Mouse (Mus musculus) kidney, embryonic 16.5 days (tissue): ENCODE measurements around the gene Tceal8. TPM values are rescaled to one million over a fixed set of nuclear protein-coding genes. Genes with fewer than 3 reads are reported as not detected.
A peak's percentile ranks its signal among the peaks of the same experiment; 100 is the strongest.
"Not testable (repeated sequence)": the region's sequence is repeated elsewhere in the genome, so short reads cannot be mapped to it uniquely, and the experiment has no call there.

Source experiments
- ATAC-seq: fragments of 200-750 bp; cut with Nextera tagmentation; 2 replicates; pipeline ENCODE4 v1.8.0; 2017; ENCODE audit warnings: moderate TSS enrichment; ENCODE audit not compliant: low FRiP score, low TSS enrichment
- H3K27ac ChIP-seq: fragments of 300-500 bp; sonication (generic); 2 replicates; pipeline ENCODE4 v1.5.1; 2014; ENCODE audit warnings: low read length
- H3K27me3 ChIP-seq: fragments of 300-500 bp; sonication (generic); 2 replicates; pipeline ENCODE4 v1.6.1; 2014; ENCODE audit warnings: low read length, control low read depth, mixed read lengths; ENCODE audit not compliant: insufficient read depth
- H3K36me3 ChIP-seq: fragments of 300-500 bp; sonication (generic); 2 replicates; pipeline ENCODE4 v1.6.1; 2014; ENCODE audit warnings: low read length, control low read depth, mixed read lengths; ENCODE audit not compliant: insufficient read depth
- H3K4me1 ChIP-seq: fragments of 300-500 bp; sonication (generic); 2 replicates; pipeline ENCODE4 v1.6.1; 2014; ENCODE audit warnings: low read length, control low read depth, mixed read lengths; ENCODE audit not compliant: insufficient read depth
- H3K4me2 ChIP-seq: fragments of 300-500 bp; sonication (generic); replicated peaks from 2 replicates; pipeline ENCODE4 v1.6.1; 2014; ENCODE audit warnings: low read depth, low read length
- H3K4me3 ChIP-seq: fragments of 300-500 bp; sonication (generic); 2 replicates; pipeline ENCODE4 v1.5.1; 2014; ENCODE audit warnings: mild to moderate bottlenecking, low read length
- H3K9ac ChIP-seq: fragments of 300-500 bp; sonication (generic); replicated peaks from 2 replicates; pipeline ENCODE4 v1.6.1; 2014; ENCODE audit warnings: low read length
- H3K9me3 ChIP-seq: fragments of 300-500 bp; sonication (generic); 2 replicates; pipeline ENCODE4 v1.6.1; 2016; ENCODE audit warnings: low read length, control low read depth
- WGBS: fragments of 180-500 bp; shearing (Covaris S2); extraction: QIAGEN DNeasy Blood & Tissue Kit; methylation state at CpG from one replicate; pipeline ENCODE4 v1.1.7; 2014; 5-methylcytosine and 5-hydroxymethylcytosine counted together
- polyA plus RNA-seq: library from polyadenylated mRNA; unstranded; fragments of >200 nt; fragmentation: Nextera tagmentation; extraction: Ambion mirVana; gene quantifications from 2 replicates; pipeline ENCODE4 v1.2.1, GENCODE M21; 2015

Gene Tceal8
- 159 and 170 TPM in 2 replicates for polyA plus RNA-seq

- H3K9ac ChIP-seq = peak within 1 kb of the TSS; percentile 81
- peaks cover 7% of the 10 kb centered on the region; the same call in 1 of the 2 replicates for H3K36me3 ChIP-seq
- H3K4me2 ChIP-seq = peak within 1 kb of the TSS; percentile 52
- ATAC-seq = peak; percentile 97
- peak within 1 kb of the TSS; percentile 67 for H3K4me3 ChIP-seq
- H3K27me3 ChIP-seq = peaks cover 3% of the 10 kb centered on the region; the same call in 1 of the 2 replicates
- no peaks in the 10 kb centered on the region for H3K9me3 ChIP-seq
- H3K4me1 ChIP-seq = 0 out of 2 replicates have a peak, but pooled peaks cover 3% of the 10 kb centered on the region
- 20% methylated on average over 10 of the region's 10 CpGs for WGBS
- H3K27ac ChIP-seq = peak within 1 kb of the TSS; percentile 82
Observed at GRCm38 (mm10) chrX:136172118-136172551, at the start of gene Tceal8. TSS of gene Tceal8 (minus strand) at chrX:136172342.

GRCm38 (mm10) chrX:136216303-136216702 is 44.2 kb upstream of the Tceal8 start:
- H3K4me2 ChIP-seq = no peak overlapping the region
- no peaks in the 10 kb centered on the region for H3K9me3 ChIP-seq
- H3K36me3 ChIP-seq = no peaks in the 10 kb centered on the region
- no peak overlapping the region for H3K4me3 ChIP-seq
- no peak for ATAC-seq
- H3K4me1 ChIP-seq = no peaks in the 10 kb centered on the region
- no peak overlapping the region for H3K27ac ChIP-seq
- 52% methylated on average over 1 of the region's 1 CpGs for WGBS
- no peak overlapping the region for H3K9ac ChIP-seq
- H3K27me3 ChIP-seq = peaks cover 7% of the 10 kb centered on the region; the same call in 1 of the 2 replicates

GRCm38 (mm10) chrX:136214729-136215677 is 42.9 kb upstream of the Tceal8 start, which contains the start of the genes Tceal7 and Bex1:
TSS of gene Tceal7 (plus strand) at chrX:136214779.
TSS of gene Bex1 (minus strand) at chrX:136215513.
- 42% methylated on average over 9 of the region's 67 CpGs for WGBS
- not testable (repeated sequence) for H3K36me3 ChIP-seq, H3K9ac ChIP-seq, H3K4me1 ChIP-seq, H3K9me3 ChIP-seq, H3K27me3 ChIP-seq, H3K27ac ChIP-seq
- Histone ChIP-seq H3K4me2 (peak within 1 kb of the TSS; percentile 44), H3K4me3 (peak within 1 kb of the TSS; percentile 40)
- peak; percentile 93 for ATAC-seq

- H3K4me2 ChIP-seq = no peak overlapping the region
- no peak for ATAC-seq
- H3K9me3 ChIP-seq = no peaks in the 10 kb centered on the region
- 0 out of 2 replicates have a peak, but pooled peaks cover 4% of the 10 kb centered on the region for H3K27me3 ChIP-seq
- H3K27ac ChIP-seq = no peak overlapping the region
- H3K36me3 ChIP-seq = no peaks in the 10 kb centered on the region
- no peak overlapping the region for H3K4me3 ChIP-seq
- WGBS = 69% methylated on average over 2 of the region's 2 CpGs
- no peak overlapping the region for H3K9ac ChIP-seq
- H3K4me1 ChIP-seq = no peaks in the 10 kb centered on the region
Observed at GRCm38 (mm10) chrX:136213396-136213795, 41.3 kb upstream of the Tceal8 start.

- WGBS = 78% methylated on average over 6 of the region's 6 CpGs
- Histone ChIP-seq H3K4me1 (no peaks in the 10 kb centered on the region), H3K9ac (no peak overlapping the region), H3K9me3 (no peaks in the 10 kb centered on the region), H3K36me3 (no peaks in the 10 kb centered on the region), H3K4me2 (no peak overlapping the region), H3K27me3 (peaks cover 9% of the 10 kb centered on the region), H3K27ac (no peak overlapping the region), H3K4me3 (no peak overlapping the region)
- no peak for ATAC-seq
Observed at GRCm38 (mm10) chrX:136204406-136204805, 32.3 kb upstream of the Tceal8 start.

DNA sequence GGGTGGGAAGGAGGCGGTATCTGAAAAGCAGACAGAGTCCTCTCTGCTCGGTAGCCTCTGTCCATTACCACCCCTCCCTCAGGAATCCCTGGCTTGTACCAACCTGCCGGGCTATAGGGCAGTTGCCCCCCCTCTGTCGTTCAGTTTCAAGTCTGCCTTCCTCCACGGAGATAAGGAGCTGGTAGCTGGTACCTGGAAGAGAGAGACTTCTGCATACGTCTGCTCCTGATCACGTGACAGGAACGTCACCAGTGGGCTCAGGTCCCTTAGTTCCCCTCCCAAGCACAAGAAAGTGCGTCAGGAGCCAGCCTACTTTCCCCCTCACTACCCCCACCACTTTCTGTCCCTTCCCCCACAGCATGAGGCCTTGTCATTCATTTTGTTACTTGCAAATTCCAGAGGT is 31.5 kb upstream of the Tceal8 start, which contains the start of gene Tceal5:
Gene Tceal5, minus strand, starts transcription at position 213 of the 403 bp plus-strand sequence.
- Histone ChIP-seq H3K4me2 (peak within 1 kb of the TSS; percentile 56), H3K4me1 (no peaks in the 10 kb centered on the region), H3K9ac (0 out of 2 replicates have a peak within 1 kb of the TSS, but pooled peaks have one; percentile 38)

GRCm38 (mm10) chrX:136203257-136203656 is 31.1 kb upstream of the Tceal8 start:
- no peak for ATAC-seq
- Histone ChIP-seq H3K9me3 (no peaks in the 10 kb centered on the region), H3K4me3 (peak overlapping the region; percentile 42), H3K27me3 (peaks cover 9% of the 10 kb centered on the region), H3K4me2 (peak overlapping the region; percentile 56), H3K36me3 (no peaks in the 10 kb centered on the region), H3K27ac (no peak overlapping the region), H3K9ac (0 out of 2 replicates have a peak overlapping the region, but pooled peaks have one; percentile 38), H3K4me1 (no peaks in the 10 kb centered on the region)
- WGBS = 35% methylated on average over 7 of the region's 7 CpGs

More for the DNA sequence above, 31.5 kb upstream of the Tceal8 start, which contains the start of gene Tceal5:
- no peaks in the 10 kb centered on the region for H3K36me3 ChIP-seq
- peak; percentile 54; the same call in 1 of the 2 replicates for ATAC-seq
- peaks cover 9% of the 10 kb centered on the region for H3K27me3 ChIP-seq
- no peaks in the 10 kb centered on the region for H3K9me3 ChIP-seq
- no peak within 1 kb of the TSS for H3K27ac ChIP-seq
- 31% methylated on average over 9 of the region's 9 CpGs for WGBS
- H3K4me3 ChIP-seq = peak within 1 kb of the TSS; percentile 42

DNA sequence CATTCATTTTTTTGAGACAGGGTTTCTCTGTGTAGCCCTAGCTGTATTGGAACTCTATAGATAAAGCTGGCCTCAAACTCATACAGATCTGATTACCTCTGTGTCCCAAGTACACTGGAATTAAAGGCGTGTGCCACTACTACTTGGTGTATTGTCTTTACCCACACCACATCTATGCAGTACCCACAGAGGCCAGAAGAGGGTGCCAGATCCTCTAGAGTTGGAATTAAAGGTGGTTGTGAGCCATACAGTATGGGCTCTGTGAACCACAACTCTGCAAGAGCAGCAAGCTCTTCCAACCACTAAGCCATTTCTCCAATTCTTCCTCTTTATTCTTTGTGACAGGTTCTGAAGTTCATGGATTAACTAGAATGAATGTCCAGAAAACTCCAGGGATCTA is 24.7 kb upstream of the Tceal8 start:
- H3K4me1 ChIP-seq = no peaks in the 10 kb centered on the region
- H3K27me3 ChIP-seq = peaks cover 7% of the 10 kb centered on the region; the same call in 1 of the 2 replicates
- 50% methylated on average over 1 of the region's 1 CpGs for WGBS

DNA sequence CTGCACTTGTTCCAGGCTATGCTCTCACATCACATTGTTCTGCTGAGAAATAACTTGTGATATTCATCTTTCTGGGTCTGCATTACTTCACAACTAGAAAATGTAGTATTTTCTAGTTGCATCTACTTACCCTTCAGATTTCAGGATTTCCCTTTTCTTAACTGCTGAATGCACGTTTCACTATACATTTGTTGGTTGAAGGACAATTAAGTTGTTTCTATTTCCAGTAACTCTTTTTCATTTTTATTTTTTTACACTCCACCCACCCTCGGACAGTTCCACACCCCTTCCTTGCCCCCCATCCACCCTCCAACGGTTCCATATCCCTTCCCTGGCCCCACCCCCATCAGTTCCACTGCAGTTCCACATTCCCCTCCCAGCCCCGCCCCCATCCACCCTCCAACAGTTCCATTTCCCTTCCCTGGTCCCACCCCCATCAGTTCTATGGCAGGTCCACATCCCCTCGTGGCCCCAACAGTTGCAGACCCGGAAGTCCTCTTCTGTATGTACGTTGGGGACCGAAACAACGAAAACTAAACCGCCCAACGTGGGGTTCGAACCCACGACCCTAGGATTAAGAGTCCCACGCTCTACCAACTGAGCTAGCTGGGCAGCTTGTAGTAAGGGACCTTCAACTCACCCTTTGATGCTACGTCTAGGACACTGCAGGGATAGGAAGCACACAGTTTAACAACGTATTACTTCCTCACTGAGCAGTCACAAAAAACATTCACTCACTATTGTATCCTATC is 23.2 kb upstream of the Tceal8 start:
- Histone ChIP-seq H3K36me3 (no peaks in the 10 kb centered on the region), H3K27ac (no peak overlapping the region), H3K9ac (no peak overlapping the region), H3K9me3 (0 out of 2 replicates have a peak, but pooled peaks cover 2% of the 10 kb centered on the region), H3K4me3 (no peak overlapping the region), H3K4me2 (no peak overlapping the region), H3K4me1 (no peaks in the 10 kb centered on the region), H3K27me3 (peaks cover 4% of the 10 kb centered on the region; the same call in 1 of the 2 replicates)
- 77% methylated on average over 16 of the region's 16 CpGs for WGBS
- no peak for ATAC-seq

More for the DNA sequence above, 24.7 kb upstream of the Tceal8 start:
- no peaks in the 10 kb centered on the region for H3K36me3 ChIP-seq
- 0 out of 2 replicates have a peak, but pooled peaks cover 2% of the 10 kb centered on the region for H3K9me3 ChIP-seq
- H3K4me2 ChIP-seq = no peak overlapping the region
- ATAC-seq = no peak
- H3K9ac ChIP-seq = no peak overlapping the region
- no peak overlapping the region for H3K4me3 ChIP-seq
- no peak overlapping the region for H3K27ac ChIP-seq
